Mouse (Mus musculus) ovary, postnatal 36 days (tissue): ENCODE data around the gene Tmcc1.
"Not testable (repeated sequence)": the region's sequence is repeated elsewhere in the genome, so short reads cannot be mapped to it uniquely, and the experiment has no call there.

Experiments used
- DNase-seq: peaks from one replicate; pipeline ENCODE4 v3.0.0; 2022; ENCODE audit warnings: low spot score, mixed read lengths

Gene Tmcc1

GRCm38 (mm10) chr6:116193394-116194393 lies at the start of gene Tmcc1:
Tmcc1 (minus strand) TSS chr6:116193486.
- DNase-seq, result peak; percentile 99

- DNase-seq, result no peak
Measured at GRCm38 (mm10) chr6:116240371-116240770, 47.1 kb upstream of the Tmcc1 start.

GRCm38 (mm10) chr6:116238083-116238482 lies 44.8 kb upstream of the Tmcc1 start:
- no peak for DNase-seq

- no peak for DNase-seq
Measured at GRCm38 (mm10) chr6:116235336-116235735, 42.0 kb upstream of the Tmcc1 start.

GRCm38 (mm10) chr6:116234821-116235220 lies 41.5 kb upstream of the Tmcc1 start:
- not testable (repeated sequence) for DNase-seq

GRCm38 (mm10) chr6:116228785-116229525 lies 35.7 kb upstream of the Tmcc1 start:
- peak; percentile 70 for DNase-seq

- peak; percentile 10 for DNase-seq
Measured at GRCm38 (mm10) chr6:116227767-116228166, 34.5 kb upstream of the Tmcc1 start.

GRCm38 (mm10) chr6:116207729-116208534 lies 14.6 kb upstream of the Tmcc1 start, which contains the start of gene Washc2:
Washc2 (plus strand) TSS chr6:116208038.
- peak; percentile 92 for DNase-seq

GRCm38 (mm10) chr6:116199682-116200081 lies 6.4 kb upstream of the Tmcc1 start:
- no peak for DNase-seq

- DNase-seq, result no peak
Measured at GRCm38 (mm10) chr6:116198173-116198572, 4.9 kb upstream of the Tmcc1 start.

- DNase-seq, result no peak
Measured at GRCm38 (mm10) chr6:116195811-116196210, 2.5 kb upstream of the Tmcc1 start.

GRCm38 (mm10) chr6:116192809-116193311 lies 426 bp downstream of the Tmcc1 start:
- DNase-seq, result no peak

GRCm38 (mm10) chr6:116189417-116189816 lies 3.9 kb downstream of the Tmcc1 start:
- no peak for DNase-seq

- no peak for DNase-seq
Measured at GRCm38 (mm10) chr6:116186485-116186884, 6.8 kb downstream of the Tmcc1 start.

GRCm38 (mm10) chr6:116183509-116183908 lies 9.8 kb downstream of the Tmcc1 start:
- no peak for DNase-seq

- no peak for DNase-seq
Measured at GRCm38 (mm10) chr6:116180731-116181130, 12.6 kb downstream of the Tmcc1 start.

GRCm38 (mm10) chr6:116178376-116178775 lies 14.9 kb downstream of the Tmcc1 start:
- no peak for DNase-seq

- not testable (repeated sequence) for DNase-seq
Measured at GRCm38 (mm10) chr6:116173511-116174099, 19.7 kb downstream of the Tmcc1 start.

GRCm38 (mm10) chr6:116166383-116166782 lies 26.9 kb downstream of the Tmcc1 start:
- no peak for DNase-seq

GRCm38 (mm10) chr6:116154854-116155624 lies 38.2 kb downstream of the Tmcc1 start:
- no peak for DNase-seq
